22 mouse cellular contexts compared by ENCODE assay signal in the genomic region with DNA sequence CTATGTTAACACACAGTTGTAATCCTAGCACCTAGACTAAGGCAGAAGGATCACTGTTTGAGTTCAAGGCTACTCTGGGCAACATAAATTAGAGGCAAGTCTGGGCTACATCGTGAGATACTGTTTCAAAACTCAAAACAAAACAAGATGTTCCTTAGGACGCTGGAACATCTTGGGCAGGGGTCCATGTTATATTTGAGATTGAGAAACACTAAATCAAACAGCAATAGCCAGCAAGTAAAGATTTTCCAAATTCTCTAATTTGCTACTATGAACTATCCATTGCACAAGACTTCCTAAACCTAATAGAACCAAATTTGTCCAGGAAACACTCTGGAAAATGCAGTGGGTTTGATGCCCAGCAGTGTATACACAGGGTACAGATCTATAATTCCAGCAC. TPM values are rescaled to one million over a fixed set of nuclear protein-coding genes. Genes with fewer than 3 reads are reported as not detected.
DNase-seq lines count a peak whose midpoint lies in the region; ATAC-seq and TF ChIP-seq lines count a peak whose summit lies in the region.
"Had no signal": no experiment of that assay in that cellular context is flagged by ENCODE, and none has a peak within 500 bp of the region (broad histone marks: within the 10 kb centered on the region; RNA-seq: fewer than 3 reads in every experiment).

No protein-coding gene starts in this region.

- no peak overlapping the region for H3K4me2 ChIP-seq in forebrain, embryonic 11.5 days (ENCODE audit: low read depth, low read length, severe bottlenecking)
- peak overlapping the region; percentile 67 for H3K4me2 ChIP-seq in liver, embryonic 11.5 days
- no peak overlapping the region for H3K4me2 ChIP-seq in liver, postnatal 0 days (ENCODE audit: low read depth, low read length)
- peak overlapping the region; percentile 95; the same call in 1 of the 2 replicates for H3K4me2 ChIP-seq in neural tube, embryonic 13.5 days
- H3K4me2 ChIP-seq in neural tube, embryonic 15.5 days = no peak overlapping the region
- no peak overlapping the region for H3K4me2 ChIP-seq in myocyte (ENCODE audit: low read depth)

- peaks cover 24% of the 10 kb centered on the region for H3K79me2 ChIP-seq in myocyte (ENCODE audit: control insufficient read depth, insufficient read depth)

- H3ac ChIP-seq in myocyte (ENCODE audit: control insufficient read depth, insufficient read length) = no peak overlapping the region

- no peak for TF ChIP-seq EP300 in liver, postnatal 0 days (IDR thresholded peaks at IDR 0.05; ENCODE audit: low read depth)

- TF ChIP-seq CTCF in liver, postnatal 0 days (IDR thresholded peaks at IDR 0.05; ENCODE audit: low read depth) = no peak

- no peak for DNase-seq in forebrain, embryonic 10.5 days (ENCODE audit: extremely low spot score, low spot score)
- no peak for DNase-seq in forebrain, embryonic 11.5 days (ENCODE audit: low spot score)
- no peak for DNase-seq in liver, embryonic 11.5 days (ENCODE audit: low spot score)
- no peak for DNase-seq in liver, postnatal 0 days
- no peak for DNase-seq in adrenal gland, postnatal 4 days (ENCODE audit: low spot score in 2 of 2)
- DNase-seq: adrenal gland, adult 2 months; cerebellum, adult 11 months; cerebellum, postnatal 10 days; forebrain, postnatal 0 days; gastrocnemius, postnatal 36 days; heart, postnatal 14 days; midbrain, embryonic 14.5 days; right cerebral cortex, postnatal 4 days; thymus, adult 2 months had no signal

- no peaks in the 10 kb centered on the region for H3K9me3 ChIP-seq in forebrain, embryonic 10.5 days
- no peaks in the 10 kb centered on the region for H3K9me3 ChIP-seq in forebrain, embryonic 11.5 days (ENCODE audit: control insufficient read depth, low read length)
- no peaks in the 10 kb centered on the region for H3K9me3 ChIP-seq in liver, embryonic 11.5 days (ENCODE audit: control insufficient read depth, low read length)
- H3K9me3 ChIP-seq in liver, postnatal 0 days (ENCODE audit: low read length) = no peaks in the 10 kb centered on the region
- no peaks in the 10 kb centered on the region for H3K9me3 ChIP-seq in neural tube, embryonic 13.5 days
- no peaks in the 10 kb centered on the region for H3K9me3 ChIP-seq in neural tube, embryonic 15.5 days (replicated peaks)
- H3K9me3 ChIP-seq: heart, embryonic 10.5 days; limb, embryonic 15.5 days had no signal

- H3K4me1 ChIP-seq in forebrain, embryonic 10.5 days = peaks cover 22% of the 10 kb centered on the region
- peaks cover 6% of the 10 kb centered on the region; the same call in 1 of the 2 replicates for H3K4me1 ChIP-seq in forebrain, embryonic 11.5 days (replicated peaks; ENCODE audit: control insufficient read depth, insufficient read depth, low read length)
- H3K4me1 ChIP-seq in liver, embryonic 11.5 days (replicated peaks; ENCODE audit: control insufficient read depth, insufficient read depth, low read length) = peaks cover 2% of the 10 kb centered on the region; the same call in 1 of the 2 replicates
- H3K4me1 ChIP-seq in liver, postnatal 0 days (ENCODE audit: insufficient read depth) = peaks cover 23% of the 10 kb centered on the region
- H3K4me1 ChIP-seq in neural tube, embryonic 13.5 days (replicated peaks) = peaks cover 24% of the 10 kb centered on the region
- H3K4me1 ChIP-seq in neural tube, embryonic 15.5 days = peaks cover 24% of the 10 kb centered on the region

- H3K27me3 ChIP-seq in forebrain, embryonic 10.5 days (ENCODE audit: poor library complexity, severe bottlenecking) = no peaks in the 10 kb centered on the region
- H3K27me3 ChIP-seq in forebrain, embryonic 11.5 days (ENCODE audit: control insufficient read depth, insufficient read depth, low read length) = no peaks in the 10 kb centered on the region
- no peaks in the 10 kb centered on the region for H3K27me3 ChIP-seq in liver, embryonic 11.5 days (replicated peaks; ENCODE audit: control insufficient read depth, insufficient read depth, low read length)
- no peaks in the 10 kb centered on the region for H3K27me3 ChIP-seq in liver, postnatal 0 days (ENCODE audit: insufficient read depth, low read length)
- no peaks in the 10 kb centered on the region for H3K27me3 ChIP-seq in neural tube, embryonic 13.5 days
- H3K27me3 ChIP-seq in neural tube, embryonic 15.5 days (replicated peaks) = no peaks in the 10 kb centered on the region
- no peaks in the 10 kb centered on the region for H3K27me3 ChIP-seq in myocyte (ENCODE audit: control insufficient read depth, insufficient read depth, insufficient read length)
- H3K27me3 ChIP-seq: limb, embryonic 15.5 days had no signal

- WGBS in forebrain, embryonic 10.5 days = 88% methylated on average over 2 of the region's 2 CpGs
- 83% methylated on average over 2 of the region's 2 CpGs for WGBS in forebrain, embryonic 11.5 days
- 80% methylated on average over 2 of the region's 2 CpGs for WGBS in liver, embryonic 11.5 days
- WGBS in liver, postnatal 0 days (ENCODE audit: insufficient replicate concordance) = 65% methylated on average over 2 of the region's 2 CpGs
- 83% methylated on average over 2 of the region's 2 CpGs for WGBS in neural tube, embryonic 13.5 days
- WGBS in neural tube, embryonic 15.5 days = 81% methylated on average over 2 of the region's 2 CpGs

- no peak overlapping the region for H3K27ac ChIP-seq in forebrain, embryonic 10.5 days
- H3K27ac ChIP-seq in forebrain, embryonic 11.5 days (ENCODE audit: low read depth, low read length) = no peak overlapping the region
- no peak overlapping the region for H3K27ac ChIP-seq in liver, embryonic 11.5 days (ENCODE audit: low read depth, low read length)
- no peak overlapping the region for H3K27ac ChIP-seq in liver, postnatal 0 days (ENCODE audit: low read depth)
- no peak overlapping the region for H3K27ac ChIP-seq in neural tube, embryonic 13.5 days (replicated peaks)
- H3K27ac ChIP-seq in neural tube, embryonic 15.5 days (replicated peaks) = no peak overlapping the region
- H3K27ac ChIP-seq: heart, embryonic 10.5 days; hindbrain, embryonic 14.5 days; limb, embryonic 15.5 days; macrophage had no signal

- H3K36me3 ChIP-seq in forebrain, embryonic 10.5 days (replicated peaks) = peaks cover 40% of the 10 kb centered on the region
- no peaks in the 10 kb centered on the region; the same call in 1 of the 2 replicates for H3K36me3 ChIP-seq in forebrain, embryonic 11.5 days (ENCODE audit: control insufficient read depth, insufficient read depth, low read length)
- H3K36me3 ChIP-seq in liver, embryonic 11.5 days (ENCODE audit: control insufficient read depth, insufficient read depth, low read length) = peaks cover 15% of the 10 kb centered on the region
- H3K36me3 ChIP-seq in liver, postnatal 0 days (replicated peaks; ENCODE audit: insufficient read depth, low read length) = peaks cover 23% of the 10 kb centered on the region
- H3K36me3 ChIP-seq in neural tube, embryonic 13.5 days = peaks cover 24% of the 10 kb centered on the region
- peaks cover 23% of the 10 kb centered on the region for H3K36me3 ChIP-seq in neural tube, embryonic 15.5 days
- H3K36me3 ChIP-seq in myocyte (ENCODE audit: control insufficient read depth, insufficient read depth) = peaks cover 35% of the 10 kb centered on the region

- no peak overlapping the region for H3K9ac ChIP-seq in forebrain, embryonic 11.5 days (ENCODE audit: low read length)
- no peak overlapping the region for H3K9ac ChIP-seq in liver, embryonic 11.5 days (ENCODE audit: low read depth, low read length)
- H3K9ac ChIP-seq in liver, postnatal 0 days (replicated peaks) = no peak overlapping the region
- no peak overlapping the region for H3K9ac ChIP-seq in neural tube, embryonic 13.5 days
- H3K9ac ChIP-seq in neural tube, embryonic 15.5 days (replicated peaks) = no peak overlapping the region
- H3K9ac ChIP-seq: forebrain, postnatal 0 days; limb, embryonic 15.5 days had no signal

- peak overlapping the region; percentile 89; the same call in 1 of the 2 replicates for H3K4me3 ChIP-seq in forebrain, embryonic 10.5 days
- no peak overlapping the region for H3K4me3 ChIP-seq in forebrain, embryonic 11.5 days (ENCODE audit: low read depth, low read length)
- H3K4me3 ChIP-seq in liver, embryonic 11.5 days (ENCODE audit: low read depth, low read length) = no peak overlapping the region
- no peak overlapping the region for H3K4me3 ChIP-seq in liver, postnatal 0 days (ENCODE audit: low read depth, low read length)
- H3K4me3 ChIP-seq in neural tube, embryonic 13.5 days = no peak overlapping the region
- H3K4me3 ChIP-seq in neural tube, embryonic 15.5 days (replicated peaks) = no peak overlapping the region
- peak overlapping the region; percentile 88 for H3K4me3 ChIP-seq in myocyte

- no peak for ATAC-seq in forebrain, embryonic 11.5 days (replicated peaks; ENCODE audit: low FRiP score)
- ATAC-seq in liver, embryonic 11.5 days (replicated peaks; ENCODE audit: low FRiP score) = no peak
- ATAC-seq in liver, postnatal 0 days = no peak
- no peak for ATAC-seq in neural tube, embryonic 13.5 days (ENCODE audit: low read depth)
- ATAC-seq in neural tube, embryonic 15.5 days (ENCODE audit: low FRiP score) = no peak
- ATAC-seq: CD4-positive, CD25-positive, alpha-beta regulatory T cell, adult 4 months; forebrain, postnatal 0 days had no signal

- no peak for TF ChIP-seq POLR2A in myocyte (IDR thresholded peaks at IDR 0.05; ENCODE audit: insufficient read length, low read depth)

TF ChIP-seq in myocyte, 11 proteins besides CTCF, POLR2A, EP300 and RAD21 (continues in another document):
- no peak for TF ChIP-seq E2F4 (IDR thresholded peaks at IDR 0.05; ENCODE audit: insufficient read depth)
- no peak for TF ChIP-seq MAX (IDR thresholded peaks at IDR 0.05; ENCODE audit: low read depth)
- no peak for TF ChIP-seq TCF12 (IDR thresholded peaks at IDR 0.05; ENCODE audit: insufficient read depth, poor library complexity, severe bottlenecking)
- TF ChIP-seq POLR2AphosphoS2 (IDR thresholded peaks at IDR 0.05; ENCODE audit: insufficient read length, low read depth) = no peak
- no peak for TF ChIP-seq MYOG (IDR thresholded peaks at IDR 0.05; ENCODE audit: control insufficient read depth in 1 of 3, insufficient read depth in 1 of 3, insufficient read length in 2 of 3, low read depth in 2 of 3)
- TF ChIP-seq REST (IDR thresholded peaks at IDR 0.05; ENCODE audit: insufficient read depth, insufficient read length) = no peak
- TF ChIP-seq USF1 (IDR thresholded peaks at IDR 0.05; ENCODE audit: low read depth) = no peak
- no peak for TF ChIP-seq CEBPB (IDR thresholded peaks at IDR 0.05; ENCODE audit: insufficient read depth, poor library complexity, severe bottlenecking)

RNA-seq across cellular contexts. Expression of a gene that starts 1.8 kb away (rescaled TPM):
- 97.2 and 102 TPM in 2 replicates for polyA plus RNA-seq in forebrain, embryonic 10.5 days (2016; fragmentation: Nextera tagmentation; extraction: Ambion mirVana)
- 77.7 and 93.1 TPM in 2 replicates for polyA plus RNA-seq in forebrain, embryonic 11.5 days (2014; fragmentation: Nextera tagmentation; extraction: Ambion mirVana)
- 118 TPM in 2 replicates for polyA plus RNA-seq in liver, embryonic 11.5 days (2014; fragmentation: Nextera tagmentation; extraction: Ambion mirVana)
- 32.7 and 37.8 TPM in 2 replicates for polyA plus RNA-seq in liver, postnatal 0 days (2015; fragmentation: Nextera tagmentation; extraction: Ambion mirVana)
- polyA plus RNA-seq in neural tube, embryonic 13.5 days (2015; fragmentation: Nextera tagmentation; extraction: Ambion mirVana) = 66.9 and 68.0 TPM in 2 replicates
- 50.7 and 53.5 TPM in 2 replicates for polyA plus RNA-seq in neural tube, embryonic 15.5 days (2015; fragmentation: Nextera tagmentation; extraction: Ambion mirVana)
- polyA plus RNA-seq in myocyte (2012; fragmentation: generic; extraction: Trizol) = 28.8 TPM
- total RNA-seq in adrenal gland, postnatal 4 days (2021) = 100 to 1,000 TPM in 1 of 2 experiments, 10 to 100 TPM in 1; 91.8 to 100 TPM

Comparison
In these comparisons a context has a peak if more than half of its experiments do, and no peak if none do; other contexts are left out.
1. H3K4me3 ChIP-seq: peak in forebrain, embryonic 10.5 days (single experiment) and myocyte (single experiment); none in forebrain, embryonic 11.5 days (single experiment), liver, embryonic 11.5 days (single experiment), liver, postnatal 0 days (single experiment), neural tube, embryonic 13.5 days (single experiment) and neural tube, embryonic 15.5 days (single experiment).
2. H3K4me2 ChIP-seq: peak in liver, embryonic 11.5 days (single experiment) and neural tube, embryonic 13.5 days (single experiment); none in forebrain, embryonic 11.5 days (single experiment), liver, postnatal 0 days (single experiment), neural tube, embryonic 15.5 days (single experiment) and myocyte (single experiment).